Mouse (Mus musculus) forebrain, embryonic 15.5 days (tissue): ENCODE measurements around the gene Cep295nl. TPM values are rescaled to one million over a fixed set of nuclear protein-coding genes. Genes with fewer than 3 reads are reported as not detected.

Experiments
- ATAC-seq: fragments of 200-750 bp; cut with Nextera tagmentation; replicated peaks from 2 replicates; pipeline ENCODE4 v1.8.0; 2017; ENCODE audit warnings: mild to moderate bottlenecking, moderate TSS enrichment, moderate library complexity
- H3K27ac ChIP-seq: fragments of 300-500 bp; sonication (generic); replicated peaks from 2 replicates; pipeline ENCODE4 v1.5.1; 2015; ENCODE audit warnings: mild to moderate bottlenecking, inconsistent platforms
- H3K27me3 ChIP-seq: fragments of 300-500 bp; sonication (generic); 2 replicates; pipeline ENCODE4 v1.6.1; 2015; ENCODE audit warnings: inconsistent platforms
- H3K36me3 ChIP-seq: fragments of 300-500 bp; sonication (generic); 2 replicates; pipeline ENCODE4 v1.6.1; 2015; ENCODE audit warnings: mild to moderate bottlenecking, inconsistent platforms
- H3K4me1 ChIP-seq: fragments of 300-500 bp; sonication (generic); 2 replicates; pipeline ENCODE4 v1.6.1; 2015; ENCODE audit warnings: inconsistent platforms
- H3K4me2 ChIP-seq: fragments of 300-500 bp; sonication (generic); replicated peaks from 2 replicates; pipeline ENCODE4 v1.6.1; 2015; ENCODE audit warnings: mild to moderate bottlenecking, inconsistent platforms
- H3K4me3 ChIP-seq: fragments of 300-500 bp; sonication (generic); 2 replicates; pipeline ENCODE4 v1.5.1; 2015; ENCODE audit warnings: mild to moderate bottlenecking, inconsistent platforms
- H3K9ac ChIP-seq: fragments of 300-500 bp; sonication (generic); replicated peaks from 2 replicates; pipeline ENCODE4 v1.6.1; 2015; ENCODE audit warnings: mild to moderate bottlenecking, inconsistent platforms
- H3K9me3 ChIP-seq: fragments of 300-500 bp; sonication (generic); 2 replicates; pipeline ENCODE4 v1.6.1; 2016; ENCODE audit warnings: inconsistent platforms
- WGBS: fragments of 180-500 bp; shearing (Covaris S2); methylation state at CpG from one replicate; pipeline ENCODE4 v1.1.7; 2015; ENCODE audit warnings: mixed read lengths; 5-methylcytosine and 5-hydroxymethylcytosine counted together
- polyA plus RNA-seq: library from polyadenylated mRNA; unstranded; fragments of >200 nt; fragmentation: Nextera tagmentation; extraction: Ambion mirVana; gene quantifications from 2 replicates; pipeline ENCODE4 v1.2.1, GENCODE M21; 2015

The Cep295nl gene
- polyA plus RNA-seq, 1 experiment from 2014 or later: not detected

DNA sequence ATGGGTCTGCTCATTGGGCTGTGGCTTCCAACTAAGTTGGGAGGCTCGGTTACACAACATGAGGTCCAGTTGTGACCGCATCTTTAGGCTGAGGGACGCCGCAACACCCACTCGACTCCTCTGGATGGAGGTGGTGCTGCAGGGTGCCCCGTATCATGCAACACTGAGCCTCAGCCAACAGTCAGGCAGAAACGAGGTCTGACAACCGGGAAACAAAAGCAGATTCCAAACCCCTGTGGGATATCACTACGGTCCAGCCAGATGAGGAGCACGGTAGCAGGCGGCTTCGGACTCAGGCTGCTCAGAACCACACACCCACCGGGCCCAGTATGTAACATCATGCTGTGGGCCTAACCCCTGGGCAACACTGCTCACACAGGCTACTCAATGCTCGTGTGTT, 11.9 kb downstream of the Cep295nl start:
- Histone ChIP-seq H3K36me3 (0 out of 2 replicates have a peak, but pooled peaks cover 5% of the 10 kb centered on the region), H3K4me2 (no peak overlapping the region), H3K9ac (no peak overlapping the region), H3K27ac (no peak overlapping the region), H3K4me1 (peaks cover 28% of the 10 kb centered on the region), H3K27me3 (no peaks in the 10 kb centered on the region), H3K9me3 (no peaks in the 10 kb centered on the region), H3K4me3 (no peak overlapping the region)
- ATAC-seq: no peak
- 94% methylated on average over 14 of the region's 14 CpGs for WGBS

GRCm38 (mm10) chr11:118328947-118329346, 13.4 kb downstream of the Cep295nl start:
- 87% methylated on average over 5 of the region's 5 CpGs for WGBS

GRCm38 (mm10) chr11:118328511-118328910, 13.8 kb downstream of the Cep295nl start:
- WGBS: 94% methylated on average over 6 of the region's 6 CpGs
- peak overlapping the region; percentile 91 for H3K27ac ChIP-seq
- ATAC-seq: no peak
- no peak overlapping the region for H3K9ac ChIP-seq
- no peak overlapping the region for H3K4me3 ChIP-seq
- peaks cover 28% of the 10 kb centered on the region for H3K4me1 ChIP-seq
- 0 out of 2 replicates have a peak, but pooled peaks cover 3% of the 10 kb centered on the region for H3K36me3 ChIP-seq
- no peaks in the 10 kb centered on the region for H3K27me3 ChIP-seq
- no peaks in the 10 kb centered on the region for H3K9me3 ChIP-seq
- H3K4me2 ChIP-seq: no peak overlapping the region

More at GRCm38 (mm10) chr11:118328947-118329346, 13.4 kb downstream of the Cep295nl start:
- Histone ChIP-seq H3K4me2 (no peak overlapping the region), H3K4me1 (peaks cover 28% of the 10 kb centered on the region), H3K9me3 (no peaks in the 10 kb centered on the region), H3K4me3 (no peak overlapping the region), H3K27me3 (no peaks in the 10 kb centered on the region), H3K36me3 (0 out of 2 replicates have a peak, but pooled peaks cover 5% of the 10 kb centered on the region), H3K27ac (0 out of 2 replicates have a peak overlapping the region, but pooled peaks have one; percentile 29), H3K9ac (no peak overlapping the region)
- no peak for ATAC-seq

GRCm38 (mm10) chr11:118326991-118327971, 15.0 kb downstream of the Cep295nl start:
- 46% methylated on average over 24 of the region's 24 CpGs for WGBS
- peak overlapping the region; percentile 11; the same call in 1 of the 2 replicates for H3K4me2 ChIP-seq

DNA sequence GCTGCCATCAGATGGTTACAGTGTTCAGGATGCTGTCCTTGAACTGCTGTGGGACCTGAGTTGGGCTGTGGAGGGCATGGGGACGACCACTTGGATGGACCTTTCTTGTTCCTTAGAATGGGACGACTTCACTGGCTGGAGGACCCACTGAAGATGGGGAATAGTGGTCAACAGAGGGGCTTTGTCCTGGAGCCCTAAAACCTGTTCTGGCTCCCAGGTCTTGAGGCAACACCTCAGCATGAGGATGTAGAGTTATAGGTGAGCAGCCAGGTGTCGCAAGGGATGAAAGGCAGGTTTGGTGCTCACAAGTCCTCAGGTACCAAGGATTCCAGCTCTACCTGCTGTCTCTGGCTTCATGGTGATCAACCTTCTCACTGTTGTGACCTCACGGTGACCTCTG, 15.8 kb downstream of the Cep295nl start:
- Histone ChIP-seq H3K4me3 (no peak overlapping the region), H3K27me3 (no peaks in the 10 kb centered on the region), H3K4me1 (peaks cover 32% of the 10 kb centered on the region), H3K4me2 (no peak overlapping the region), H3K9me3 (no peaks in the 10 kb centered on the region), H3K9ac (no peak overlapping the region), H3K27ac (peak overlapping the region; percentile 91), H3K36me3 (no peaks in the 10 kb centered on the region)
- ATAC-seq: no peak
- 94% methylated on average over 4 of the region's 4 CpGs for WGBS

More at GRCm38 (mm10) chr11:118326991-118327971, 15.0 kb downstream of the Cep295nl start:
- Histone ChIP-seq H3K27ac (peak overlapping the region; percentile 91), H3K36me3 (no peaks in the 10 kb centered on the region), H3K4me1 (peaks cover 28% of the 10 kb centered on the region), H3K27me3 (no peaks in the 10 kb centered on the region), H3K9ac (no peak overlapping the region), H3K4me3 (no peak overlapping the region), H3K9me3 (no peaks in the 10 kb centered on the region)
- ATAC-seq: peak; percentile 83

DNA sequence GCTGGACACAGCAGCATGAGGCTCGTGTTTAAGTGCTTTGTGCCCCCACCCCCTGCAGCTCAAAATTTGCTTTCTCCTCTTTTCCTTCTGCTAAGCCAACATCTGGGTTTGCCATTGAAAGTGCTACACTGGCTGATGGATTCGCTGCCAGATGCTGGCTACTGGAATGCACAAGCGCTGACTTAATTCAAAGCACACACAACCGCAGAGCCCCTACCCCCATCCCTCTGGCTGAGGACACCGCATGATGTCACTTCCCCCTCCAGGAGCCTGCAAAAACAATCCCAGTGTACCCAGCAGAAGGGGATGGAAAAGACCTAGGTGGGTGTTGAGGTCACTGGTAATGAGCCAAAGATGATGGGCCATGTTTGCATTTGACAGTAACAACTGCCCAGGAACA, 17.8 kb downstream of the Cep295nl start:
- Histone ChIP-seq H3K27me3 (no peaks in the 10 kb centered on the region), H3K9me3 (no peaks in the 10 kb centered on the region), H3K4me1 (peaks cover 34% of the 10 kb centered on the region), H3K36me3 (peaks cover under 1% of the 10 kb centered on the region), H3K4me2 (no peak overlapping the region), H3K27ac (no peak overlapping the region), H3K4me3 (no peak overlapping the region), H3K9ac (no peak overlapping the region)
- WGBS: 88% methylated on average over 5 of the region's 5 CpGs
- ATAC-seq: no peak

GRCm38 (mm10) chr11:118323974-118324373, 18.3 kb downstream of the Cep295nl start:
- Histone ChIP-seq H3K9me3 (no peaks in the 10 kb centered on the region), H3K36me3 (peaks cover 7% of the 10 kb centered on the region), H3K27me3 (no peaks in the 10 kb centered on the region), H3K27ac (no peak overlapping the region), H3K4me2 (no peak overlapping the region), H3K9ac (no peak overlapping the region), H3K4me1 (peaks cover 34% of the 10 kb centered on the region), H3K4me3 (no peak overlapping the region)
- ATAC-seq: no peak
- 94% methylated on average over 5 of the region's 5 CpGs for WGBS

DNA sequence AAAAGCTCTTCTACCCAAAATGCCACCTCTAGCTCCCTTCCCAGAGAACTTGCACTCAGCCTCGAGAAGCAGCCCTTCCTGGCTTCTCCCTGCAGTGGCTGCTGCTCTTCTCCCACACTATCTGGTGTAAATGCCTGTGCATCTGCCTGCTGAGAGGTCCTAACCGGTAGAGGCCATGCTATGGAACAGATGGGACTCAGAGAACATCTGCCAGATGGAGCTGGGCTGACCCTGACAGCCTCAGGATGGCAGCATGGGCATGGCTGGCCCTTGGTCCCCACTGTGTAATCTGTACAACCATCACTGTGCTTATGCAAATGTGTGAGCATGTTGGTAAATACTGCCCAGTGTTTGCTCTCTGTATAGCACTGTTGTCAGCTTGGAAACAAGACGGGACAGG, 19.7 kb downstream of the Cep295nl start:
- Histone ChIP-seq H3K27ac (no peak overlapping the region), H3K9ac (no peak overlapping the region), H3K27me3 (no peaks in the 10 kb centered on the region), H3K4me1 (peaks cover 23% of the 10 kb centered on the region), H3K36me3 (peaks cover 12% of the 10 kb centered on the region), H3K4me3 (no peak overlapping the region), H3K4me2 (no peak overlapping the region), H3K9me3 (no peaks in the 10 kb centered on the region)
- ATAC-seq: no peak
- WGBS: 53% methylated on average over 3 of the region's 3 CpGs

GRCm38 (mm10) chr11:118321971-118322370, 20.3 kb downstream of the Cep295nl start:
- Histone ChIP-seq H3K4me2 (no peak overlapping the region), H3K9me3 (no peaks in the 10 kb centered on the region), H3K27me3 (no peaks in the 10 kb centered on the region), H3K27ac (no peak overlapping the region), H3K4me3 (no peak overlapping the region), H3K4me1 (peaks cover 17% of the 10 kb centered on the region), H3K36me3 (peaks cover 12% of the 10 kb centered on the region), H3K9ac (no peak overlapping the region)
- 84% methylated on average over 4 of the region's 4 CpGs for WGBS
- ATAC-seq: no peak

- Histone ChIP-seq H3K4me1 (peaks cover 12% of the 10 kb centered on the region), H3K4me2 (no peak overlapping the region), H3K27ac (no peak overlapping the region), H3K27me3 (no peaks in the 10 kb centered on the region), H3K36me3 (peaks cover 12% of the 10 kb centered on the region), H3K4me3 (no peak overlapping the region), H3K9me3 (no peaks in the 10 kb centered on the region), H3K9ac (no peak overlapping the region)
- 76% methylated on average over 7 of the region's 7 CpGs for WGBS
- ATAC-seq: no peak
Observed at GRCm38 (mm10) chr11:118321500-118321899, 20.8 kb downstream of the Cep295nl start.

DNA sequence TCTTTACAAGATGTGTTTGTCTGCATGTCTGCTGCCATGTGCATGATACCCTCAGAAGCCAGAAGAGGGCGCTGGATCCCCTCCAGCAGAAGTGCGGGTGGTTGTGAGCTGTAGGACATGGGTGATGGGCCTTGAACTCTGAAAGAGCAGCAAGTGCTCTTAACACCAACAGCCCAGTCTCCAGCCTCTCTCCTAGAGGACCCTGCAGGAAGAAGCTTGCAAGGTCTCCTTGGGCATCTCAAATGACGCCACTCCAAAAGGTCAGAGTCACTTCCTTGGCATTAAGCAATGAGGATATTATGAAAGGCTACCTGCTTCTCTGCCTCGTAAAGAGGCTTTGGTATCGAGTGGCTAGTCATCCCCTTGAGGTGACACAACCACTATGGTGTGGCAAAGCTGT, 23.6 kb downstream of the Cep295nl start:
- ATAC-seq: no peak
- Histone ChIP-seq H3K27me3 (no peaks in the 10 kb centered on the region), H3K36me3 (peaks cover 18% of the 10 kb centered on the region), H3K27ac (no peak overlapping the region), H3K4me3 (no peak overlapping the region), H3K4me2 (no peak overlapping the region), H3K9ac (no peak overlapping the region), H3K9me3 (no peaks in the 10 kb centered on the region), H3K4me1 (peaks cover 6% of the 10 kb centered on the region; the same call in 1 of the 2 replicates)
- 62% methylated on average over 5 of the region's 5 CpGs for WGBS

DNA sequence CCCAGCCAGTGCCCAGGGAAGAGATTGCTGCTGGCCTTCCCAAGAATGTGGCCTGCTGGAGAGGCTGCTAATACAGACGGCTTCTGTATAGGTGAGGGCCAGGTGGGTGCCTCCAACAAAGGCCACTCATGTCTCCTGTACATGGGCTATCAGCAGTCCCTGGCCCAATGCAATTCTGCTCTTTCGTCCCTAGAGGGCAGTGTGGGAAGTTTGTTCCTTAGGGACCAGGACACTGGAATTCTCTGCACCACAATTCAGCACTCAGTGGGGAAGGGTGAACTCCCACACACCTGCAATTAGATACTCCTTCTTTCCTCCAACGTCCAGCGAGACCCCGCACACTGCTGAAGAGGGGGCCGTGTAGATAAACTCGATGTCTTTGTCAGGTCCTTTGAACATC, 25.2 kb downstream of the Cep295nl start:
- no peaks in the 10 kb centered on the region for H3K27me3 ChIP-seq
- no peak overlapping the region for H3K4me3 ChIP-seq
- 20% methylated on average over 7 of the region's 7 CpGs for WGBS
- no peaks in the 10 kb centered on the region for H3K9me3 ChIP-seq
- no peak overlapping the region for H3K27ac ChIP-seq
- H3K4me2 ChIP-seq: no peak overlapping the region
- no peak overlapping the region for H3K9ac ChIP-seq
- peaks cover 6% of the 10 kb centered on the region; the same call in 1 of the 2 replicates for H3K4me1 ChIP-seq
- peaks cover 20% of the 10 kb centered on the region for H3K36me3 ChIP-seq
- ATAC-seq: no peak
